Mouse (Mus musculus): ENCODE data around the gene Hpf1. TPM values are rescaled to one million over a fixed set of nuclear protein-coding genes. Genes with fewer than 3 reads are reported as not detected.

Hpf1 gene
- 43.8 and 47.0 TPM in 2 replicates for polyA plus RNA-seq (2015; fragmentation: Nextera tagmentation; extraction: Ambion mirVana)

- Histone ChIP-seq H3K4me1 (replicated peaks; ENCODE audit: control insufficient read depth, insufficient read depth) (peaks cover 4% of the 10 kb centered on the region; the same call in 1 of the 2 replicates), H3K4me3 (ENCODE audit: low read depth, low read length) (peak within 1 kb of the TSS; percentile 71), H3K27ac (replicated peaks) (0 out of 2 replicates have a peak within 1 kb of the TSS, but pooled peaks have one; percentile 30)
Measured at GRCm38 (mm10) chr8:60889843-60890519, at the start of gene Hpf1. Gene Hpf1 (plus strand): TSS chr8:60890418.

DNA sequence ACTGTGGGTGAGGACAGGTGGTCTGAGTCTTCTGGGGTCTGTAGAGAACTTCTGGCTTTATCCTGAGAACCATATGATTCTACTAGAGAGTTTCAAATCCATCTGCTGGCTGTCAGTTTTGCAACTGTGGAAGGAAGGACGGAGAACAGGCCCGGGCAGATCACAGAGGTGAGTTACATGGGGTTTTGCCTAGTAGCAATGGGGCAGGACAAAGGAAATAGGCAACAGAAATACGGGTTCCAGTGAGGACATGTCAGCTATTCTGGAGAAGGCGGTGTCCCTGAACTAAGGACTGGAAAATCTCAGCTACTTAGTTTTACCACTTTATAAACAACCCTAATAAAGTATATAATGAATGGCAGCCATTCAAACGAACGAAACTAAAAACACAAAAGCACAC, 47.8 kb upstream of the Hpf1 start:
- DNase-seq (ENCODE audit: low spot score) = no peak
- Histone ChIP-seq H3K4me3 (ENCODE audit: low read depth, low read length) (no peak overlapping the region), H3K9ac (ENCODE audit: low read length) (no peak overlapping the region), H3K27ac (replicated peaks) (peak overlapping the region; percentile 70), H3K36me3 (ENCODE audit: control insufficient read depth, insufficient read depth, low read length) (no peaks in the 10 kb centered on the region), H3K9me3 (ENCODE audit: control insufficient read depth, low read length) (no peaks in the 10 kb centered on the region), H3K27me3 (ENCODE audit: control insufficient read depth, insufficient read depth, low read length) (no peaks in the 10 kb centered on the region), H3K4me2 (replicated peaks; ENCODE audit: low read depth) (no peak overlapping the region), H3K4me1 (replicated peaks; ENCODE audit: control insufficient read depth, insufficient read depth) (no peaks in the 10 kb centered on the region)
- TF ChIP-seq CTCF (IDR thresholded peaks at IDR 0.05; ENCODE audit: low read depth) (no peak), EP300 (optimal IDR thresholded peaks at IDR 0.05) (no peak)
- 51% methylated on average over 6 of the region's 6 CpGs for WGBS
- no peak for ATAC-seq (ENCODE audit: low FRiP score, low TSS enrichment)

More at GRCm38 (mm10) chr8:60889843-60890519, at the start of gene Hpf1:
- DNase-seq (ENCODE audit: low spot score) = peak; percentile 98
- ATAC-seq (ENCODE audit: low FRiP score, low TSS enrichment) = peak; percentile 99
- H3K9me3 ChIP-seq (ENCODE audit: control insufficient read depth, low read length) = no peaks in the 10 kb centered on the region
- H3K4me2 ChIP-seq (replicated peaks; ENCODE audit: low read depth) = peak within 1 kb of the TSS; percentile 67
- TF ChIP-seq CTCF (IDR thresholded peaks at IDR 0.05; ENCODE audit: low read depth) (no peak), EP300 (optimal IDR thresholded peaks at IDR 0.05) (no peak)
- no peaks in the 10 kb centered on the region for H3K36me3 ChIP-seq (ENCODE audit: control insufficient read depth, insufficient read depth, low read length)
- no peaks in the 10 kb centered on the region for H3K27me3 ChIP-seq (ENCODE audit: control insufficient read depth, insufficient read depth, low read length)
- peak within 1 kb of the TSS; percentile 75 for H3K9ac ChIP-seq (ENCODE audit: low read length)
- 5% methylated on average over 38 of the region's 43 CpGs for WGBS

DNA sequence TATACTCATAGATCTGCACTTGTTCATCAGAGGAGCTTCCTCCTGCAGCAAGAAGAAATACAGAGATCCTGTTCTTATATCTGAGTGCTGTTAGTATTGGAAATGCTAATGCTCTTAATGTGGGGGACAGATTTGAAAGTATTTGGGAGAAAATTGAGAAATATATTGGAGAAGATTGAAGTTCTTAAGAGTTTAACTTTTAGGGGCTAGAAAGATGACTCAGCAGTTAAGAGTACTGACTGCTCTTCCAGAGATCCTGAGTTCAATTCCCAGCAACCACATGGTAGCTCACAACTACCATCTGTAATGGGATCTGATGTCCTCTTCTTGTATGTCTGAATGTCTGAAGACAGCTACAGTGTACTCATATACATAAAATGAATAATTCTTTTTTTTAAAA, 32.7 kb upstream of the Hpf1 start:
- H3K27me3 ChIP-seq (ENCODE audit: control insufficient read depth, insufficient read depth, low read length) = no peaks in the 10 kb centered on the region
- DNase-seq (ENCODE audit: low spot score) (no peak), ATAC-seq (ENCODE audit: low FRiP score, low TSS enrichment) (no peak)
- no peak overlapping the region for H3K4me3 ChIP-seq (ENCODE audit: low read depth, low read length)
- H3K36me3 ChIP-seq (ENCODE audit: control insufficient read depth, insufficient read depth, low read length) = no peaks in the 10 kb centered on the region
- no peak overlapping the region for H3K9ac ChIP-seq (ENCODE audit: low read length)
- H3K4me2 ChIP-seq (replicated peaks; ENCODE audit: low read depth) = no peak overlapping the region
- H3K9me3 ChIP-seq (ENCODE audit: control insufficient read depth, low read length) = no peaks in the 10 kb centered on the region
- no peak overlapping the region for H3K27ac ChIP-seq (replicated peaks)
- no peaks in the 10 kb centered on the region for H3K4me1 ChIP-seq (replicated peaks; ENCODE audit: control insufficient read depth, insufficient read depth)
- TF ChIP-seq CTCF (IDR thresholded peaks at IDR 0.05; ENCODE audit: low read depth) (no peak), EP300 (optimal IDR thresholded peaks at IDR 0.05) (no peak)

GRCm38 (mm10) chr8:60858091-60858490, 32.1 kb upstream of the Hpf1 start:
- H3K4me3 ChIP-seq (ENCODE audit: low read depth, low read length) = no peak overlapping the region

DNA sequence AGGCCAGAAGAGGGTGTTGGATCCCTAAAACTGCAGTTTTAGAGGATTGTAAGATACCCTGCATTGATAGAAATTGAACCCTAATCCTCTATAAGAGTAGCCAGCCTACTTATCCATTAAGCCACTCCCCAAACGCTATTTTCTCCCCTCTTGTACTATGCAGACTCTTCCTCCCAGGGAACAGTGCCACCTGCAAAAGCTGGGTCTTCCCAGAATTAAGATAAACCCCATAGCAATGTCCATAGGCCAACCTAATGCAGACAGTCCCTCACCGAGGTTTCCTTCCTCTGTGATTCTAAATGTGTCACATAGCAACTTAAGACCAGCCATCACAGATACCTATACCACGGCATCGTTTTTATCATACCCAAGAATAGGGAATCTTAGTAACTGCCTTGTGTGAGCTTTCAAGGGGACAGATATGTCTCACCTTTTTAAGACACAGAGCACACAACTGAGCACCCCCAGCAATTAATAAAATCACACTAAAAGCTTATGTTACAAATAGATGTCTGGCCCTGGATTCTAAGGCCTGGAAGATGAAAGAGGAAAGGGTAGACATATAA, 31.2 kb upstream of the Hpf1 start:
- no peak for ATAC-seq (ENCODE audit: low FRiP score, low TSS enrichment)
- DNase-seq (ENCODE audit: low spot score) = no peak
- 75% methylated on average over 4 of the region's 4 CpGs for WGBS
- H3K4me3 ChIP-seq (ENCODE audit: low read depth, low read length) = no peak overlapping the region
- TF ChIP-seq EP300 (optimal IDR thresholded peaks at IDR 0.05) = no peak
- no peak for TF ChIP-seq CTCF (IDR thresholded peaks at IDR 0.05; ENCODE audit: low read depth)
- no peak overlapping the region for H3K4me2 ChIP-seq (replicated peaks; ENCODE audit: low read depth)
- H3K9ac ChIP-seq (ENCODE audit: low read length) = no peak overlapping the region
- no peaks in the 10 kb centered on the region for H3K4me1 ChIP-seq (replicated peaks; ENCODE audit: control insufficient read depth, insufficient read depth)
- H3K9me3 ChIP-seq (ENCODE audit: control insufficient read depth, low read length) = no peaks in the 10 kb centered on the region
- H3K27me3 ChIP-seq (ENCODE audit: control insufficient read depth, insufficient read depth, low read length) = no peaks in the 10 kb centered on the region
- no peaks in the 10 kb centered on the region for H3K36me3 ChIP-seq (ENCODE audit: control insufficient read depth, insufficient read depth, low read length)
- H3K27ac ChIP-seq (replicated peaks) = no peak overlapping the region

More at GRCm38 (mm10) chr8:60858091-60858490, 32.1 kb upstream of the Hpf1 start:
- ATAC-seq (ENCODE audit: low FRiP score, low TSS enrichment) = no peak
- TF ChIP-seq EP300 (optimal IDR thresholded peaks at IDR 0.05) (no peak), CTCF (IDR thresholded peaks at IDR 0.05; ENCODE audit: low read depth) (no peak)
- Histone ChIP-seq H3K9me3 (ENCODE audit: control insufficient read depth, low read length) (no peaks in the 10 kb centered on the region), H3K27ac (replicated peaks) (no peak overlapping the region), H3K4me2 (replicated peaks; ENCODE audit: low read depth) (no peak overlapping the region), H3K27me3 (ENCODE audit: control insufficient read depth, insufficient read depth, low read length) (no peaks in the 10 kb centered on the region), H3K9ac (ENCODE audit: low read length) (no peak overlapping the region), H3K36me3 (ENCODE audit: control insufficient read depth, insufficient read depth, low read length) (no peaks in the 10 kb centered on the region), H3K4me1 (replicated peaks; ENCODE audit: control insufficient read depth, insufficient read depth) (no peaks in the 10 kb centered on the region)
- no peak for DNase-seq (ENCODE audit: low spot score)

DNA sequence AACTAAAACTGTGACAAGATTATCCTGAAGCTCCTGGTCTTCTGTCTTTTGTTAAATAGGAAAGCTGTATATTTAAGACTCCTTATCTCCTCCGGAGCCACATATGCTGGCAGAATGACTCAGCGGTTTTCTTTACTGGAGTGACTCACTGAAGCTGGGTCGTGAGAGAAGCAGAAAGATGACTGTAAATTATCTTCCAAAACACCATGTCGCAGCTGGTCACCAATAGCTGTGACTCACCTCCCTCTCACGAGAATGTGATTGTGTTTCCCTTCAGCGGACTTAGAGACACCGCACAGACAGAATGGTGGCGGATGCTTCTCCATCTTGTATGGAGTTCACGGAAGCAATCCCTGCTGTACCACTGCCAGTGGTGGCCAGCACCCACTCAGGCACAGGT, 30.6 kb upstream of the Hpf1 start:
- WGBS = 52% methylated on average over 9 of the region's 9 CpGs
- Histone ChIP-seq H3K36me3 (ENCODE audit: control insufficient read depth, insufficient read depth, low read length) (no peaks in the 10 kb centered on the region), H3K27me3 (ENCODE audit: control insufficient read depth, insufficient read depth, low read length) (no peaks in the 10 kb centered on the region), H3K27ac (replicated peaks) (no peak overlapping the region), H3K4me1 (replicated peaks; ENCODE audit: control insufficient read depth, insufficient read depth) (no peaks in the 10 kb centered on the region), H3K9ac (ENCODE audit: low read length) (no peak overlapping the region), H3K4me2 (replicated peaks; ENCODE audit: low read depth) (no peak overlapping the region), H3K4me3 (ENCODE audit: low read depth, low read length) (no peak overlapping the region), H3K9me3 (ENCODE audit: control insufficient read depth, low read length) (no peaks in the 10 kb centered on the region)
- 0 out of 2 replicates have a peak, but pooled peaks have one; percentile 29 for ATAC-seq (ENCODE audit: low FRiP score, low TSS enrichment)
- TF ChIP-seq CTCF (IDR thresholded peaks at IDR 0.05; ENCODE audit: low read depth) (no peak), EP300 (optimal IDR thresholded peaks at IDR 0.05) (no peak)
- no peak for DNase-seq (ENCODE audit: low spot score)
